Mouse (Mus musculus) adrenal gland, adult 8-10 months (tissue): ENCODE data around the gene Gm34302. TPM values are rescaled to one million over a fixed set of nuclear protein-coding genes. Genes with fewer than 3 reads are reported as not detected.
A peak's percentile ranks its signal among the peaks of the same experiment; 100 is the strongest.
"Not testable (repeated sequence)": the region's sequence is repeated elsewhere in the genome, so short reads cannot be mapped to it uniquely, and the experiment has no call there.

ENCODE experiments used
- DNase-seq: peaks from one replicate; pipeline ENCODE4 v3.0.0; 2022
- total RNA-seq, 4 experiments: library from RNA; stranded (reverse); gene quantifications; 2 replicates each; pipeline ENCODE4 v1.2.4; 2022

The Gm34302 gene
- total RNA-seq, result not detected

DNA sequence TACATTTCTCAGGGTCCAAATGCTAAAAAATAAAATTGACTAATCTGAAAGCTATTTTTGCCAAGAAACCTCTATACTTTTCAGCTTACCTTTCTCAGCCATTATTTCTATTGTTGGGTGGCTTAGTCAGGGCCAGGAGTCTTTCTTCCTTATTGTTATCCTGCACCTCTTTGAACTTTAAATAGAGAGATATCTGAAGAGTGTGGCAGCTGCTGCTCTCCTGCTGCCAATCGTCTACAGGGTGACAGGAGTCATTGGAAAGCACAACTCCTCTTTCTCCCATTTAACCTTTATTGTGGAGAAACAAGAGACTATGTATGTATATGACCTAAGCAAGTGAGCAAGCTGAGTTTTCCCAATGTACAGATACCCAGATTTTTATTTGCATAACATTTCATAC is at the start of gene Gm34302:
Gm34302 (minus strand) TSS at position 154 of the 400 bp plus-strand sequence.
- no peak for DNase-seq

DNA sequence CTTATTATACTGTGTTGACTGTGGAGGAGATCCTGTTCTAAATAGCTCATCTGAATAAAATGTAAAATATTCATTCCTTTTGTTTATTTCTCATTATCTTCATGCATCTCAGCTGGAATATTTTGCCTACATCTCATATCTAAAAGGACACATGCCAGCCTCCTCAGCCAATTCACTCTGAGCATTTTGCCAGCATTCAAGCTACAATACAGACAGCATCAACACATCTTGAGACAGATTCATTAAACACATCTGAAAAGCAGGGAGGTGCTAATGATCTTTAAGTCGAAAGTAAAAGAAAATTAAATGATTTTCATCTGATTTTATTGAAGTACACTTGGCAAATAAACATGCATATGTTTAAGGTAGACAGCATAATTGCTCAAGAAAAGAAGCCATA is 48.2 kb upstream of the Gm34302 start:
- no peak for DNase-seq

DNA sequence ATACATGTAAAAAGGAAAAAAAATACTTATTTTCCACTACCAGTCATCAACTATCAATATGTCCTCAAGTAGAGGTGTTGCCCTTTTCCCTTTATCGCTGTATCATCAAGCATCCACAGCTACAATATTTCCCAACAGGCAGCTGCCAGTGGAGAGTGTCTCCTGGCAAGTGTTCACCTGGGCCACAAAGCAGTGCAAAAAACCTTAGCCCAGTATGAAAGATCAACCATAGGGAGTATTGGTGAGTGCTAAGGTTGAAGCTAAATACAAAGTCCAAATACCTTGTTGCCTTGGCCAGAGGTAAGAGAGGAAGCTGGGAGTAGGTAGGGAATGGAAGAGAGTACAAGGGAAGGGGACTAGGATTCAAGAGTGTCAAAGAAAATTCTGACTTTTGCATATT is 34.0 kb upstream of the Gm34302 start:
- no peak for DNase-seq

DNA sequence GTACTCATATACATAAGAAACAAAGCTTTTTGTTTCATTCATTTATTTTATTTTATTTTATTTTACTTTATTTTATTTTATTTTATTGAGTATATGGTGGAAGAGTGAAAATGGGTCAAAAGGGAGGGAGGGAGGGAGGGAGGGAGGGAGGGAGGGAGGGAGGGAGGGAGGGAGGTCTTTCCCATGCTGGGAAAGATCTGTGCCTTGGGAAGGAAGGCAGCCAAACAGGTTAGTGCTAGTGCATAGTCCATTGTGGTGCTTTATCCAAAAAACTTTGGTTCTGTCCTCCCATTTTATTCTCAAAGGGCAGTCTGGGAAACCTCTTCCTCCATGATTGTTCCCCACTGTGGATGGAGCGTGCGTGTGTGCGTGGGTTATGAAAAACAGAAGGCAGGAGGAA is 32.6 kb upstream of the Gm34302 start:
- not testable (repeated sequence) for DNase-seq

DNA sequence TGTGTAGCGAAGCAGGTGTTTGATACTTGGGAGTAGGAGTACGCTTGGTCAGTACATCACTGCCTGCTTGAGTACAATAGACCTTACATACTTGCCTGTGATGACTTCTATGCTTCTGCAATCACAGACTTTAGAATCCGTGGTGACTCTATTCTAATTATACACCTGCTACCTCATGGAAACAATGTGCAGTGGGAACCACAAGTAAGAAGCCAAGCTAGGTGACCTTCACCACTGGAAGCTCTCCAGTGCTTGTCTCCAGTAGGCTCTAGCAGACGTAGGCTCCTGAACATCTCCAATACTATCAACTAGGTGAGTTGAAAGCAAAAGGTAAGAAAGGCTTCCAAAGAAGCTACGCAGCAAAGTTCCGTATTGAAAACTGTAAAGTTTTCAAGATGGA is 27.6 kb upstream of the Gm34302 start:
- no peak for DNase-seq

DNA sequence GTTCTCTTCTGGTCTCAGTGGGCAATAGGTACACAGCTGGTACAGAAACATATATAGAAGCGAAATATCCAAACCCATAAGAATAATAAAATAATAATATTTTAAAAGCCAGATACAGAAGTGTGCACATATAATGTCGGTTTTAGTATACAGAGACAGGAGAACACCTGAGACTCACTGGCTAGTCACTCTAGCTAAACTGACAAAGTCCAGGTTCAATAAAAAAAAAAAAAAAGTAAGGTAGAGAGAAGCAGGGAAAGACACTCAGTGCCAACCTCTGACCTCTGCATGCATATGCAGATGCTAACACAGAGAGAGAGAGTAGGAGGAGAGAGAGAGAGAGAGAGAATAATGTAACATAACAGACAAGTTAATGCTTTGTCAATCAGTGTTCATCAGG is 25.8 kb upstream of the Gm34302 start:
- DNase-seq, result no peak

DNA sequence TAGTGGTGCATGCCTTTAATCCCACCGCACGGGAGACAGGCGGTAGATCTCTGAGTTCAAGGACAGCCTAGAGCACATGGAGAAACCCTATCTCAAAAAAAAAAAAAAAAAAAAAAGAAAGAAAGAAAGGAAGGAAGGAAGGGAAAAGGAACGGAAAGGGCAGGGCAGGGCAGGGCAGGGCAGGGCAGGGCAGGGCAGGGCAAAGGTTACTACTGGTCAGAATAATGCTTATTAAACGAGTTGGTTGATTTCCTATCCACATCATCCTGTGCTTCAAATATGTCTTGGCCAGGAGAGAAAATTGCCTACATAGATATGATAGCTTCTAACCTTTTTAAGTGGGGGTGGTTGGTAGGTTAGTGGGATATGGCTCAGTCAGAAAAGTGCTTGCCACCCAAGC is 25.2 kb upstream of the Gm34302 start:
- DNase-seq, result no peak

DNA sequence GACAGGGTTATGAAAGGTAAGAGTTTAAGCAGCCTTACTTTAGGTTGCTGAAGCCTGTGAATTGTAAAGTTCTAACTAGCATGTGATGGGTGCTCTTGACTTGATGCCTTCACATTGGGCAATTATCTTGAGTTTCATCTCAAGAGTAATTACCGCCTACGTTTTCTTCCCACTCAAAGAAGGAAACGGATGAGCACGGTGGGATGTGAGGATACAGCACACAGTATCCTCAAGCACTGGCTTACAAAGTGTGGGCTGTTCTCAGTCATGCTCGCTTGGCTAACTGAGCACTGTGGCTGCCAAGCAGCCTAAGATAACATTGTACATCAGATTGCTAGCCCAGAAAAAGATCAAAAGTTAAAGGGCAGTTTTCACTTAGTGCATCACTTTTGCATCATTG is 20.8 kb upstream of the Gm34302 start:
- no peak for DNase-seq

DNA sequence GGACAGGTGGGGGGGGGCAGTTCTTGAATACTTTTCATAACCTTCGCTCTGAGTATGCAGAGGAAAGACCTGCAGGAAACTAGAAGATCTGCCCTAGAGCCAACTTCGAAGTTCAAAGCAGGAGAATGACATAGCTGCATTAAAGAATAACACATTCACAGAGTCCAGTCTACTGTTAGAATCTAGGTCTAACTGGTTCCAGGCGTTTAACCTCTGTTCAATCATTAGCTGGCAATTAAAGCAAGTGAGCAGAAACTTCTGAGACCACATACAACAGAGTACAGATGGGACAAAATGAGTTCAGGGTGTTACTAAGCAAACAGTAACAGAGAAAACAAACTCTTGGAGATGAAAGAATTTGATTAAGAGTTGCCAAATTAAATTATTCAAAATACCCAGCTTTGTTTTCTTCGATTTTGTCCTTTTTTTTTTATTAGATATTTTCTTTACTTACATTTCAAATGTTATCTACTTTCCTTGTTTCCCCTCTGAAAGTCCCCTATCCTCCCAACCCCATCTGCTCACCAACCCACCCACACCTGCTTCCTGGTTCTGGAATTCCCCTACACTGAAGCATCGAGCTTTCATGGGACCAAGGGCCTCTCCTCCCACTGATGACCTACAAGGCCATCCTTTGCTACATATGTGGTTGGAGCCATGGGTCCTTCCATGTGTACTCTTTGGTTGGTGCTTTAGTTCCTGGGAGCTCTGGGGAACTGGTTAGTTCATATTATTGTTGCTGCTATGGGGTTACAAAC is 11.1 kb upstream of the Gm34302 start:
- no peak for DNase-seq

DNA sequence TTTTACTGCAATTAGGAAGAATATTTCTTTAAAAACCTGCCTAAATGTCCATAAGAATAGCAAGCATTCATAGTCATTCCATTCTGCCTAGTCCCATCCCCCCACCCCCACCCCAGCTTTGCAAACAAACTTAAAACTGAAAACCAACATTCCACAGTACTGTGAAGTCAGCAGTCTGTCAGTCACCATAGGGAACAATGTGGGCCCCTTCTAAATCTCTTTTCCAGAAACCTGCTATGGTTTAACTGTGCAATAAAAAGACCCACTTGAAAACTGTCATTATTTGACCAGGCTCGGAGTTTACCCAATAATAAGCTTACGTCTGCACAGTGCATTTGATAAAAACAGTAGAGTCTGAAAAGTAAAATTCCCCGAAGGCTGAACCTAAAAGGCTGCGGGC is 9.9 kb upstream of the Gm34302 start:
- DNase-seq, result no peak

DNA sequence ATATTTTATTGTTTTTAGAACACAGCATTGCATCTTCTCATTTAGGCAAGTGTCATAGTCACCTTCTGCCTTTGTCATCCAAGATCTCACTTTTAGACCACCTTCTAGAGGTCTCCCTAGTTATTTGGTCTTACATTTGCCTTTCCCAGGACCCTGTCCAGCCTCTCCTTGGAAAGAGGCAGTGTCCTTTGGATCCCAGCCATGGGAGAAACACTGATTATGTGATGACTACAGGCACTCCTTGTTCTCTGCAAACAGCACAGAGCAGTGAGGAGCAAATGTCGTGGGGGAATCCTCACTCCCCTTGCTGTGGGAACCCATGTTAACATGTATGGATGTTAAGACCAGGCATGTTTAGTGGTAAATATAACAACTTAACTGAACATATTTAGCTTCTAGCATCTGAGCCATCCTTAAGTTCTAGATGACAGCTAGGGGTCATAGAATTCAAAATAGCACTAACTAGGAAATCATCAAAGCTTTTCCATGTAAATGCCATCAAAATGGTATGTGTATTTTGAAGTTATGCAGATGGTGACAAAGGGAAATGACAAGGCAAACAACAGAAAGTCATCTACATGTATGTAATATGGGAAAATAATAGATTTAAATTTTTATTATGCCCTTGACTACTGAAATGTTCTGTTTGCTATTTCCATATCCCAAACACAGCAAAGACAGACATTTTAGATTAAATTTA is 43.1 kb downstream of the Gm34302 start:
- no peak for DNase-seq

DNA sequence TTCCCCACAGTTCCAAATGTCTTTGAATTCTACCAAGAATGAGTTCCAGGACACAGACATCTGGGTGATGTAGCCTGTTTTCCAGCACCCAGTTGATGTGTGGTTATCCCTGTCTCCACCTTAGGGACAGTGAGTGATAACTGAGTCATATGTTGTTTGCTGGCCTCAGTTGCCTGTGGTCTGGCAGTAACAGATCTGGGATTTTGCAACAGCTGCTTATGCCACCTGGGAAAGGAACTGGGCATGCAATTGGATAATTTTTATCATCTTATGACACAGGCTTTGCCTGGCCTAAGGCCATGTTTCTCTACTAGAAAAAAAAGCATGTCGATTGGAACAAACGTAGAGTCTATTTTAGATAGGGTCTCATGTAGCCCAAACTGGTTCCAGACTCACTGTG is 43.9 kb downstream of the Gm34302 start:
- DNase-seq, result peak; percentile 41

DNA sequence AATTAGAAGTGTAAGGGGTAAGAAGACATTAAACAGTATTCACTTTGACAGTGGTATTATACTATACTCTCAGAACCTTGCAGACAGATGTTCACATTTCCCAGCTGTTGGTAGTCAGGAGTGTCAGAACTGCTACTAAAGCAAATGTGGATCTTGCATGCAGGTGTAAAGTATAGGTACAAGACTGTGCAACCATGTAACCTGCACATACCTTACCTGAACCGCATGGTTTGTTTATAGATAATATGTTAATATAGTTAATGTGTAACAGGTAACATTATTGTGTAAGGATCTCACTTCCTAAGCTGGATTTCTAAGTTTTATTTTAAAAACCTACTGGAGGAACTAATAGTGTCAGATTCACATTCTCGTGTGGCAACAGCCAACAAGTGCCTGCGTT is 44.8 kb downstream of the Gm34302 start:
- no peak for DNase-seq

Other genes starting within 250 kb of the Gm34302 start
- 10 to 100 TPM in 3 of 4 experiments, 1 to 10 TPM in 1; 8.4 to 42.9 (median 28.9) TPM for gene Mme, start 242.3 kb downstream of the Gm34302 start, total RNA-seq